Mouse (Mus musculus): ENCODE data around the gene Arf5.

DNA sequence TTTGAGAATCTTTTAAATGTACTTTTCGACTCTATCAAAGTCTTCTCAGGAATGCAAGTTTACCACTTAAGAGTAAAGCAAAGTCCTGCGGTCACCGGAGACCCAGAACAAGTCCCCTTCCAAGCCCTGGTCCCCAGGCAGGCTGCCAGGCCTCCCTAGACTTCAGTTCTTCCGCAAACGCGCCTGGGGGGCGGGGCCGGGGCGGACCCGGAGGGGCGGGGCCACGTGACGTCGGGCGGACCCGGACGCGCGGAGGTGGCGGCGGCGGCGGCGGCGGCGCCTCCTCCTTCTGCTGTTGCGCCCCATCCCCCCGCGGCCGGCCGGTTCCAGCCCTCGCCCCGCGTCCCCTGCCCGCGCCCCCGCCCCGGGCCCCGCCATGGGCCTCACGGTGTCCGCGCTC is at the start of gene Arf5:
- TF ChIP-seq CTCF (IDR thresholded peaks at IDR 0.05; ENCODE audit: low read depth, low read length) = no peak
- TF ChIP-seq TAL1 (conservative IDR thresholded peaks at IDR 0.05; ENCODE audit: low read depth, low read length) = no peak
- TF ChIP-seq POLR2AphosphoS5 (IDR thresholded peaks at IDR 0.05; ENCODE audit: insufficient replicate concordance, low read depth, low read length) = no peak
- no peak for TF ChIP-seq GATA2 (IDR thresholded peaks at IDR 0.05; ENCODE audit: borderline replicate concordance, low read depth, low read length)

Data from G1E (cell line).